Mouse (Mus musculus) heart, adult 2 months (tissue): ENCODE results near the gene Myom1. TPM values are rescaled to one million over a fixed set of nuclear protein-coding genes. Genes with fewer than 3 reads are reported as not detected.

Source experiments
- DNase-seq, 2 experiments: peaks; one replicate each; pipeline ENCODE4 v3.0.0; 2021
- H3K27ac ChIP-seq: fragments of 200-600 bp; 2 replicates; pipeline ENCODE4 v1.8.1; 2022
- H3K27me3 ChIP-seq: fragments of 200-500 bp; 2 replicates; pipeline ENCODE4 v1.6.1; 2012; ENCODE audit warnings: mild to moderate bottlenecking, low read length, inconsistent platforms, mixed read lengths; ENCODE audit not compliant: control insufficient read depth, insufficient read depth
- H3K36me3 ChIP-seq: fragments of 200-500 bp; 2 replicates; pipeline ENCODE4 v1.6.1; 2012; ENCODE audit warnings: low read length, inconsistent platforms; ENCODE audit not compliant: control insufficient read depth, insufficient read depth
- H3K4me1 ChIP-seq: fragments of 200-500 bp; 2 replicates; pipeline ENCODE4 v1.6.1; 2011; ENCODE audit warnings: low read length; ENCODE audit not compliant: control insufficient read depth, insufficient read depth
- H3K4me3 ChIP-seq: fragments of 200-600 bp; 2 replicates; pipeline ENCODE4 v1.8.1; 2022
- H3K79me2 ChIP-seq: fragments of 200-500 bp; replicated peaks from 2 replicates; pipeline ENCODE4 v1.6.1; 2012; ENCODE audit warnings: mild to moderate bottlenecking, inconsistent platforms, low read length, moderate library complexity, mixed read lengths; ENCODE audit not compliant: control insufficient read depth, insufficient read depth
- H3K9ac ChIP-seq: fragments of 200-500 bp; 2 replicates; pipeline ENCODE4 v1.6.1; 2012; ENCODE audit warnings: low read depth, mild to moderate bottlenecking, control low read depth, inconsistent platforms, low read length, mixed read lengths
- CTCF ChIP-seq: fragments of 200-600 bp; IDR thresholded peaks from 2 replicates; pipeline ENCODE4 v1.8.1; 2022; ENCODE audit warnings: antibody characterized with exemption, mild to moderate bottlenecking, moderate library complexity
- EP300 ChIP-seq: fragments of 200-500 bp; IDR thresholded peaks from 2 replicates; pipeline ENCODE4 v1.6.1; 2011; ENCODE audit warnings: low read depth, low read length, control low read depth; ENCODE audit not compliant: insufficient read depth
- POLR2A ChIP-seq: fragments of 200-500 bp; IDR thresholded peaks from 2 replicates; pipeline ENCODE4 v1.6.1; 2011; ENCODE audit warnings: mild to moderate bottlenecking, low read depth, low read length, control low read depth; ENCODE audit not compliant: insufficient read depth
- WGBS: fragments of 180-500 bp; shearing (Covaris S2); methylation state at CpG from one replicate; pipeline ENCODE4 v1.1.7; 2018; 5-methylcytosine and 5-hydroxymethylcytosine counted together
- intact Hi-C: fragments of 180-260 bp; cut with DNase I; formaldehyde crosslinking; loops from one replicate; pipeline ENCODE4 v1.15.1; 2025
- polyA plus RNA-seq: library from polyadenylated mRNA; depleted of rRNA; stranded (reverse); fragments of >200 nt; gene quantifications from 2 replicates; pipeline ENCODE4 v1.2.3, GENCODE M21; 2012
- total RNA-seq, 2 experiments: library from RNA; stranded (reverse); gene quantifications; 2 replicates each; pipeline ENCODE4 v1.2.3; 2021

The Myom1 gene
- total and polyA plus RNA-seq, 3 experiments, result 222 to 1,030 (median 865) TPM

DNA sequence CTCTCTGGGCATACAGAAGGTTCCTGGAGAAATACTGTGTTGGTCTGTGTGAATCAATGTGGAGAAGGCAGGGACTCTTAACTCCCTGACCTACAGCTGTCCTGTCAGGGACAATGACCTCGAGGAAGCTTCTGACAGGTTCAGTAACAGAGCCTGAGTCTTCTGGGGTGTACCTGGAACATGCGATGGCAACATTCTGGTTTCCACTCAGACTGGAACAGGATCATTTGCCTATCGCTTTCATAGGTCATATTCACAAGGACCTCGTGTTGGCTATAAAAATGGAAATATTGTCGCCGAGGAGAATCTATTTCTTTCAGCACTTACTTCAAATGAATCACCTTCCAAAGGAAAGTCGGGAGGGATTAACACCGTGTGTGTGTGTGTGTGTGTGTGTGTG lies 23.5 kb downstream of the Myom1 start:
- Histone ChIP-seq H3K36me3 (peaks cover 39% of the 10 kb centered on the region), H3K79me2 (no peaks in the 10 kb centered on the region), H3K9ac (0 out of 2 replicates have a peak overlapping the region, but pooled peaks have one; percentile 28), H3K27me3 (no peaks in the 10 kb centered on the region), H3K4me3 (peak overlapping the region; percentile 10; the same call in 1 of the 2 replicates), H3K4me1 (peaks cover 7% of the 10 kb centered on the region), H3K27ac (peak overlapping the region; percentile 53; the same call in 1 of the 2 replicates)
- no peak for DNase-seq
- 60% methylated on average over 8 of the region's 8 CpGs for WGBS
- intact Hi-C loops, result loop anchor here (1.0 kb wide), 1 partner anchor 29 kb away; no protein-coding TSS in a partner anchor
- TF ChIP-seq CTCF (no peak), EP300 (no peak), POLR2A (no peak)

DNA sequence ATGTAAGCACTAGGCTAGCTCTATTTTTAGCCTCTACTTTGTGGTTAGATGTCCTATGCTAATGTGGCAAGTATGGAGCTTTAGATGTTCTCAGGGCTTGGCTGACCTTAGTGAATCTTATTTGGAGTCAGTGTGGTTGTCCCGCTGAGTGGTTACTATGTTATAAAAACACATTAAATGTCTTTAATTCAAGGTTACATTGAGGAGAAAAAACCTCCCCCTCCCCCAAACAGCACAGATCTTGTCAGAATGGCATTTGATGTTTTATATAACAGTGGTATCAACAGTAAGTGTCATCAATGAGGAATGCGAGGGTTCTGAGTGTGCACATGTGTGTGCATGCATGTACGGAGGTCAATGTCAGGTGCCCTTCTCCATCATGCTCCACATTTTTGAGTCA lies 24.8 kb downstream of the Myom1 start:
- Histone ChIP-seq H3K4me3 (no peak overlapping the region), H3K79me2 (no peaks in the 10 kb centered on the region), H3K27me3 (no peaks in the 10 kb centered on the region), H3K4me1 (peaks cover 7% of the 10 kb centered on the region), H3K9ac (no peak overlapping the region), H3K36me3 (peaks cover 41% of the 10 kb centered on the region), H3K27ac (no peak overlapping the region; the same call in 1 of the 2 replicates)
- DNase-seq, result no peak
- TF ChIP-seq POLR2A (no peak), CTCF (no peak), EP300 (no peak)
- WGBS, result 62% methylated on average over 3 of the region's 3 CpGs
- intact Hi-C loops, result no loop called here

DNA sequence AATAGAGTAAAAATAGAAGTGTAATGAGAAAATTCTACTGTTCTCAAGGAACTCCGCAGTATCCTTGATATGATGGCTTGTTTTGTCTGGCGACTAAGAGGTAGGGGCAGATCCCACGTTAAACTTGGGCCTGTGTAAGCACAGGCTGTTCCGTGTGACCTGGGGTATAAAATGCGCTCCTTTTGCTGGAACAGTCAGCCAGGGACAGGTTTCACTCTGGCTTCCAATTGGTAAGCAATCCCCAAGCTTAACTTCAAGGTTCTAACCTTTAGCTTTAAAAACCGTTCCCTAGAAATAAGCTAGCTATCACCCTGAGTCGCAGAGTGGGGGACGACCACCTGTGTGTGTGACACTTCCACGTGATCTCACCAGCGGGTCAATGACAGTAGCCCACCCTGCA lies 30.3 kb downstream of the Myom1 start:
- Histone ChIP-seq H3K4me1 (peaks cover 2% of the 10 kb centered on the region; the same call in 1 of the 2 replicates), H3K9ac (no peak overlapping the region), H3K79me2 (no peaks in the 10 kb centered on the region), H3K4me3 (no peak overlapping the region), H3K36me3 (peaks cover 19% of the 10 kb centered on the region), H3K27ac (no peak overlapping the region), H3K27me3 (no peaks in the 10 kb centered on the region)
- TF ChIP-seq CTCF, result no peak
- TF ChIP-seq EP300, result no peak
- no peak for TF ChIP-seq POLR2A
- DNase-seq, result no peak
- intact Hi-C loops, result no loop called here
- 63% methylated on average over 10 of the region's 10 CpGs for WGBS

- no peaks in the 10 kb centered on the region for H3K79me2 ChIP-seq
- H3K4me1 ChIP-seq, result peaks cover 7% of the 10 kb centered on the region
- H3K9ac ChIP-seq, result no peak overlapping the region
- intact Hi-C loops, result no loop called here
- H3K4me3 ChIP-seq, result no peak overlapping the region
- 40% methylated on average over 5 of the region's 5 CpGs for WGBS
- TF ChIP-seq POLR2A, result no peak
- TF ChIP-seq CTCF, result no peak
- TF ChIP-seq EP300, result no peak
- no peaks in the 10 kb centered on the region for H3K27me3 ChIP-seq
- DNase-seq, result no peak
- H3K27ac ChIP-seq, result no peak overlapping the region
- H3K36me3 ChIP-seq, result peaks cover 26% of the 10 kb centered on the region
Measured at GRCm38 (mm10) chr17:71034472-71034871, 32.0 kb downstream of the Myom1 start.

- intact Hi-C loops, result no loop called here
- peaks cover 30% of the 10 kb centered on the region for H3K36me3 ChIP-seq
- WGBS, result 67% methylated on average over 7 of the region's 7 CpGs
Measured at GRCm38 (mm10) chr17:71037188-71037587, 34.8 kb downstream of the Myom1 start.

DNA sequence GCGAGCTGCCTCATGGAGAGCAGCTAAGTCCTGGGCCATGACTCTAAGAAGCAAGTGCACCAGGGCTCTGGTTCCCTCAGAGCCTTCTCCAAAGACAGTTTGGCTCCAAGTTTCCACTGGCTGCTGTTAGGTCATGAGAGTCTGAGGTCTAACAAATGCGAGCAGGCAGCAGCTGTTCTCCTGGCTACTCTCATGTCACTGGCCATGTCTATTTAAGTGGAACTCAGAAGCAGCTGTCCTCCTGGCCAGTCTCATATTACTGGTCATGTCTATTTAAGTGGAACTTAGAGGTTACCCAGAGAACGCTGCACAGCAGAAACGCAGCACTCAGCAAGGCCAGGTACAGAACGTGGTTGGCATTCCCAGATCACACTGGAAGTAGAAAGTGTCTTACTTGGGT lies 36.4 kb downstream of the Myom1 start:
- 41% methylated on average over 5 of the region's 5 CpGs for WGBS
- H3K4me3 ChIP-seq, result no peak overlapping the region
- intact Hi-C loops, result no loop called here
- H3K9ac ChIP-seq, result no peak overlapping the region
- H3K27me3 ChIP-seq, result no peaks in the 10 kb centered on the region
- H3K4me1 ChIP-seq, result peaks cover 12% of the 10 kb centered on the region
- peaks cover 30% of the 10 kb centered on the region for H3K36me3 ChIP-seq
- no peak for TF ChIP-seq CTCF
- TF ChIP-seq EP300, result peak; percentile 97
- TF ChIP-seq POLR2A, result peak; percentile 38; the same call in 1 of the 2 replicates
- H3K27ac ChIP-seq, result peak overlapping the region; percentile 67
- DNase-seq, result peak; percentile 49 to 76
- no peaks in the 10 kb centered on the region for H3K79me2 ChIP-seq

More at GRCm38 (mm10) chr17:71037188-71037587, 34.8 kb downstream of the Myom1 start:
- Histone ChIP-seq H3K4me3 (no peak overlapping the region), H3K27ac (no peak overlapping the region), H3K9ac (no peak overlapping the region), H3K4me1 (peaks cover 12% of the 10 kb centered on the region), H3K27me3 (no peaks in the 10 kb centered on the region), H3K79me2 (no peaks in the 10 kb centered on the region)
- no peak for DNase-seq
- TF ChIP-seq EP300 (no peak), POLR2A (no peak), CTCF (no peak)
